Mouse (Mus musculus) heart, postnatal 0 days (tissue): ENCODE data around the gene Srp72. TPM values are rescaled to one million over a fixed set of nuclear protein-coding genes. Genes with fewer than 3 reads are reported as not detected.
A peak's percentile ranks its signal among the peaks of the same experiment; 100 is the strongest.

Experiments
- ATAC-seq: fragments of 200-750 bp; cut with Nextera tagmentation; 2 replicates; pipeline ENCODE4 v1.8.0; 2017; ENCODE audit warnings: low read depth, moderate number of reproducible peaks, moderate library complexity; ENCODE audit not compliant: insufficient read depth
- DNase-seq: peaks from one replicate; pipeline ENCODE4 v3.0.0-alpha.2; 2016; ENCODE audit warnings: low spot score
- H3K27ac ChIP-seq: fragments of 300-500 bp; sonication (generic); 2 replicates; pipeline ENCODE4 v1.5.1; 2014; ENCODE audit warnings: low read depth, mild to moderate bottlenecking
- H3K27me3 ChIP-seq: fragments of 300-500 bp; sonication (generic); 2 replicates; pipeline ENCODE4 v1.6.1; 2014; ENCODE audit warnings: low read length, mixed read lengths; ENCODE audit not compliant: control insufficient read depth, insufficient read depth
- H3K36me3 ChIP-seq: fragments of 300-500 bp; sonication (generic); replicated peaks from 2 replicates; pipeline ENCODE4 v1.6.1; 2014; ENCODE audit warnings: low read length, mixed read lengths; ENCODE audit not compliant: control insufficient read depth, insufficient read depth
- H3K4me1 ChIP-seq: fragments of 300-500 bp; sonication (generic); 2 replicates; pipeline ENCODE4 v1.6.1; 2014; ENCODE audit warnings: antibody characterized with exemption; ENCODE audit not compliant: control insufficient read depth, insufficient read depth
- H3K4me2 ChIP-seq: fragments of 300-500 bp; sonication (generic); 2 replicates; pipeline ENCODE4 v1.6.1; 2014; ENCODE audit warnings: low read depth, mild to moderate bottlenecking, low read length, moderate library complexity
- H3K4me3 ChIP-seq: fragments of 300-500 bp; sonication (generic); 2 replicates; pipeline ENCODE4 v1.5.1; 2014; ENCODE audit warnings: low read depth, low read length
- H3K9ac ChIP-seq: fragments of 300-500 bp; sonication (generic); replicated peaks from 2 replicates; pipeline ENCODE4 v1.6.1; 2014; ENCODE audit warnings: low read depth, low read length, mixed read lengths
- H3K9me3 ChIP-seq: fragments of 300-500 bp; sonication (generic); replicated peaks from 2 replicates; pipeline ENCODE4 v1.6.1; 2016; ENCODE audit warnings: low read length; ENCODE audit not compliant: control insufficient read depth
- CTCF ChIP-seq: IDR thresholded peaks from 2 replicates; pipeline ENCODE4 v1.5.1; 2016; ENCODE audit warnings: antibody characterized with exemption, control low read depth, low read depth
- EP300 ChIP-seq: IDR thresholded peaks from 2 replicates; pipeline ENCODE4 v1.6.1; 2016; ENCODE audit warnings: antibody characterized with exemption, low read depth
- WGBS: fragments of 180-500 bp; shearing (Covaris S2); extraction: QIAGEN DNeasy Blood & Tissue Kit; methylation state at CpG from one replicate; pipeline ENCODE4 v1.1.7; 2014; 5-methylcytosine and 5-hydroxymethylcytosine counted together
- polyA plus RNA-seq: library from polyadenylated mRNA; unstranded; fragments of >200 nt; fragmentation: Nextera tagmentation; extraction: Ambion mirVana; gene quantifications from 2 replicates; pipeline ENCODE4 v1.2.1, GENCODE M21; 2015
- total RNA-seq: library from RNA; depleted of rRNA; stranded (reverse); fragments of >200 nt; gene quantifications from 2 replicates; pipeline ENCODE4 v1.2.3, GENCODE M21; 2014; ENCODE audit warnings: low replicate concordance

Gene Srp72
- total and polyA plus RNA-seq, 2 experiments from 2014 or later = 36.3 to 37.8 TPM

DNA sequence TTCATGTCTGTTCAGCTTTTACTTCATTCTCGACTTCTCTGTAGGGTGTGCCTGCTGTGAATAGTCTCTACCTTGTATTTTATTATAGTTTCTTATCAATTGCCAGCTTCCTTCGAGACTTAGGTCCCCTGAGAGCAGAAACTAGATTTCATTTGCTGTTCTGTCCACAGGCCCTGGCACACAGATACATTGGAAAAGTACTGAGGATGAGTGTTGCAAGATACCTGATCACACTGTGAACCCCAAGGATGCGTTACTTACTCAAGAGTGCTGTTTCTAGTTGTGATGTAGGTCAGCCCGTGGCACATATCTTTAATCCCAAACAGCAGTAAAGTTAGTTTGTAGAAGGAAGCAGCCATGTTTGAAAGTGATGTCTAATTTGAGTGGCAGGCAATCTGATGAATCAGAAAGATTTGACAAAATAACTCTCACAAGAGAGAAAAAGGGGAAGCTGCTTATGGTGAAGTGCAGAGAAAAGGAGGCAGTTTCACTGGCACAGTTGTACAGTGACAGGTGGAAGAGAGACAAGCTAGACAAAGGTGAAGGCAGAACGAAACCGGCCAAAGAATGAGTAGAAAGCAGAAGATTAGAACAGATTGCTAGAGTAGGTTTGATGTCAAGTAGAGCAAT is 20.1 kb upstream of the Srp72 start:
- no peaks in the 10 kb centered on the region for H3K27me3 ChIP-seq
- H3K9ac ChIP-seq = no peak overlapping the region
- H3K4me1 ChIP-seq = peaks cover 24% of the 10 kb centered on the region
- ATAC-seq = no peak
- no peak for DNase-seq
- 65% methylated on average over 6 of the region's 6 CpGs for WGBS
- no peak overlapping the region for H3K4me2 ChIP-seq
- 0 out of 2 replicates have a peak overlapping the region, but pooled peaks have one; percentile 23 for H3K27ac ChIP-seq
- TF ChIP-seq CTCF (no peak), EP300 (no peak)
- no peaks in the 10 kb centered on the region for H3K9me3 ChIP-seq
- H3K4me3 ChIP-seq = no peak overlapping the region
- peaks cover 29% of the 10 kb centered on the region for H3K36me3 ChIP-seq

DNA sequence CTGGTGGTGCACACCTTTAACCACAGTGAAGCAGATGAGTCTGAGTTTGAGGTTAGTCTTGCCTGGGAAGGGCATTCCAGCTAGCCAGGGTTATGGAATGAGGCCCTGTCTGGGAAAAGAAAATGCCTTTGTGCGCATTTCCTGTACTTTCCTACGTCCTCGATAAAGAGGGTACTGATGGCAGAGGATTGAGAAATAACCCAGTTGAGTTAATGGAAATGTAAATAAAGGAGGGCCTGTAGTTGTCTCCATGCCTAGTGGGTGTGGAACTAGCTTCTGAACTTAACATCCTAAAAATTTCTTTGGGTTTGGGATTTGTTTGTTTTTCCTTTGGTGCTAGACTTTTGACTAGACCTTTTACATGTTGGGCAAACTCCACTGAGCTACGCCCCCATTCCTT is 19.0 kb upstream of the Srp72 start:
- no peak overlapping the region for H3K4me3 ChIP-seq
- TF ChIP-seq EP300 = no peak
- no peak overlapping the region for H3K4me2 ChIP-seq
- 66% methylated on average over 4 of the region's 4 CpGs for WGBS
- DNase-seq = peak; percentile 21
- no peaks in the 10 kb centered on the region for H3K9me3 ChIP-seq
- no peaks in the 10 kb centered on the region for H3K27me3 ChIP-seq
- H3K4me1 ChIP-seq = peaks cover 14% of the 10 kb centered on the region
- no peak overlapping the region for H3K9ac ChIP-seq
- ATAC-seq = no peak
- H3K27ac ChIP-seq = no peak overlapping the region
- peaks cover 39% of the 10 kb centered on the region for H3K36me3 ChIP-seq

DNA sequence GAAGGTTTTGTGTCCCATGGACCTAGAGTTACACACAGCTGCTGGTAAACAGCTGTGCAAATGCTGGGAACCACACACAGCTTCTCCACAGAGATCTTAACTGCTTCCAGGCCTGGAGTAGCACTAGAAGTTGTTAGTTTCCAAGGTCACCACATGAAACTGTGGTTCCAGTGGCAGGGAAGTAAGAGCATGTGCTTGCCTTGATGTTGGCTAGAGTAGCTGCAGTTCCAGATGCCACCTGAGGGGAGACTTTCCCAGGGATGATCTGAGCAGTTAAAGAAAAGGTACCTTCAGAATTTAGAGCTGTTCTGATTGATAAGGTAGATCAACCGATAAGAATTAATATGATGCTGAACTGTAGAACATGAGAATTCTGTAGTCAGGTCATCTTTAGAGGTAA is 16.5 kb upstream of the Srp72 start:
- DNase-seq = no peak
- Histone ChIP-seq H3K27ac (no peak overlapping the region), H3K9ac (no peak overlapping the region), H3K36me3 (peaks cover 64% of the 10 kb centered on the region), H3K4me1 (peaks cover 5% of the 10 kb centered on the region; the same call in 1 of the 2 replicates), H3K9me3 (no peaks in the 10 kb centered on the region), H3K4me3 (no peak overlapping the region), H3K27me3 (no peaks in the 10 kb centered on the region), H3K4me2 (no peak overlapping the region)
- 93% methylated on average over 1 of the region's 1 CpGs for WGBS
- TF ChIP-seq EP300 (no peak), CTCF (0 out of 2 replicates have a peak, but pooled peaks have one; percentile 4)
- no peak for ATAC-seq

DNA sequence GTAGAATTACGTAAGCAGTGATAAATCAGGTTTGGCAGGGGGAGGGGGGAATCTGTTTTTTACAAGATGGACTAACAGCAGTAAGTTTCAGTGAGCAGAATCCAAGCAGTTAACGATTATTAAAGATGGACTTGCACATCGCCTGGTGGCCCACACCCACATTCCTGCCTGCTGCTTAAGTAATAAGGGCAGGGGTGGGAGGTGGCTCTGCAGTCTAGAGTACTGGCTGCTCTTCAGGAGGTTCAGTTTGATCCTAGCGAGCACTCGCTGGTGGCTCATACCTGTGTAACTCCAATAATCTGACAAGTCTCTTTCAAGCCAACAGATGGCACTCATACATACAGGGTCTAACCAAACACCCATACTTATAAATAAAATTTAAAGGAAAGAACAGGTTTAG is 14.9 kb upstream of the Srp72 start:
- no peak for TF ChIP-seq EP300
- no peak for TF ChIP-seq CTCF
- Histone ChIP-seq H3K9me3 (no peaks in the 10 kb centered on the region), H3K4me1 (no peaks in the 10 kb centered on the region), H3K4me2 (no peak overlapping the region), H3K4me3 (no peak overlapping the region), H3K36me3 (peaks cover 81% of the 10 kb centered on the region), H3K9ac (no peak overlapping the region), H3K27ac (no peak overlapping the region), H3K27me3 (no peaks in the 10 kb centered on the region)
- DNase-seq (no peak), ATAC-seq (no peak)
- 85% methylated on average over 5 of the region's 5 CpGs for WGBS

DNA sequence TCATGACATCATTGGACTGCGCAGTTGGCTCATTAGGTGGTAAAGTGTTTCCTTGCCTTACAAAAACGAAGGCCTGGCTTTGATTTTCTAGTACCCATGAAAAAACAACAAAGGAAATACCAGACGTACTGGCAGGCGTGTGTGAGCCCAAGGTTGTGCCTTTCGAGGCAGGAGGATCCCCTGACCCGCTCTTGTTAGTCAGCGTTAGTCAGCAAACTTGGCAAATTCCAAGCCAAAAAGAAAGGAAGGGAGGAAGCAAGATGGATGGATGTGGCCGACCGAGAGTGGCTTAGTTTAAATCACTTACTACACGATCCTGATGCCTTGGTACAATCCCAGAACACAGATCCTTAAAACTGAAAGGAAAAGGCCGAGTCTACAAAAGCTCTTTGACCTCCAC is 11.9 kb upstream of the Srp72 start:
- no peaks in the 10 kb centered on the region for H3K4me1 ChIP-seq
- DNase-seq (no peak), ATAC-seq (no peak)
- no peaks in the 10 kb centered on the region for H3K9me3 ChIP-seq
- no peak for TF ChIP-seq EP300
- TF ChIP-seq CTCF = no peak
- WGBS = 81% methylated on average over 11 of the region's 11 CpGs
- no peak overlapping the region for H3K4me3 ChIP-seq
- no peak overlapping the region for H3K9ac ChIP-seq
- no peak overlapping the region for H3K27ac ChIP-seq
- no peak overlapping the region for H3K4me2 ChIP-seq
- peaks cover 90% of the 10 kb centered on the region for H3K36me3 ChIP-seq
- H3K27me3 ChIP-seq = no peaks in the 10 kb centered on the region

DNA sequence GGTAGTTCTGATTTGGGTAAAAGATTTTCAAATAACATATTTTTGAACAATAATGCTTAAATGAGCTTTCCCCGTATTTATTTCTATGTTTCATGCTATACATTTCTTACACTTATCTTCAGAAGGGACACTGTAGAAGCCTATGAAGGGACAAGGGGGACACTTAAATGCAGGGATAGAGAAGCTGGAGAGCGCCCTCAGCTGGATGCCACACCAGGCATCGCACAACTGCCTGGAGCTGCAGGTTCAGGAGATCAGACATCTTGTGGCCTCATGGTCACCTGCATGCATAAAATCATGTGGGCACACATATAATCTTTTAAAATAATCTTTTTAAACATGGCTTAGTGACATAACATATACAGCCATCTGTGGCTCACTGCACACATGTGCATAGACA is 9.8 kb upstream of the Srp72 start:
- DNase-seq (no peak), ATAC-seq (no peak)
- Histone ChIP-seq H3K9me3 (no peaks in the 10 kb centered on the region), H3K4me2 (no peak overlapping the region), H3K27ac (no peak overlapping the region), H3K36me3 (peaks cover 91% of the 10 kb centered on the region), H3K27me3 (no peaks in the 10 kb centered on the region), H3K9ac (no peak overlapping the region), H3K4me3 (no peak overlapping the region), H3K4me1 (no peaks in the 10 kb centered on the region)
- TF ChIP-seq CTCF = peak; percentile 38
- TF ChIP-seq EP300 = no peak
- WGBS = 89% methylated on average over 3 of the region's 3 CpGs
